Mouse (Mus musculus) neural tube, embryonic 12.5 days (tissue): ENCODE measurements around the gene Art4. TPM values are rescaled to one million over a fixed set of nuclear protein-coding genes. Genes with fewer than 3 reads are reported as not detected.

Experiments
- ATAC-seq: fragments of 200-750 bp; cut with Nextera tagmentation; 2 replicates; pipeline ENCODE4 v1.8.0; 2017; ENCODE audit warnings: low read depth, mild to moderate bottlenecking, moderate TSS enrichment, moderate library complexity; ENCODE audit not compliant: low FRiP score
- H3K27ac ChIP-seq: fragments of 300-500 bp; sonication (generic); 2 replicates; pipeline ENCODE4 v1.5.1; 2016
- H3K27me3 ChIP-seq: fragments of 300-500 bp; sonication (generic); replicated peaks from 2 replicates; pipeline ENCODE4 v1.6.1; 2016; ENCODE audit warnings: mild to moderate bottlenecking
- H3K36me3 ChIP-seq: fragments of 300-500 bp; sonication (generic); 2 replicates; pipeline ENCODE4 v1.6.1; 2016; ENCODE audit warnings: mild to moderate bottlenecking
- H3K4me1 ChIP-seq: fragments of 300-500 bp; sonication (generic); 2 replicates; pipeline ENCODE4 v1.6.1; 2016
- H3K4me2 ChIP-seq: fragments of 300-500 bp; sonication (generic); replicated peaks from 2 replicates; pipeline ENCODE4 v1.6.1; 2016; ENCODE audit warnings: mild to moderate bottlenecking
- H3K4me3 ChIP-seq: fragments of 300-500 bp; sonication (generic); 2 replicates; pipeline ENCODE4 v1.5.1; 2016
- H3K9ac ChIP-seq: fragments of 300-500 bp; sonication (generic); 2 replicates; pipeline ENCODE4 v1.6.1; 2016; ENCODE audit warnings: mild to moderate bottlenecking
- H3K9me3 ChIP-seq: fragments of 300-500 bp; sonication (generic); 2 replicates; pipeline ENCODE4 v1.6.1; 2016; ENCODE audit warnings: mild to moderate bottlenecking
- WGBS: fragments of 180-500 bp; shearing (Covaris S2); methylation state at CpG from one replicate; pipeline ENCODE4 v1.1.7; 2016; 5-methylcytosine and 5-hydroxymethylcytosine counted together
- microRNA-seq: library from miRNA; unstranded; fragments of <30 nt; microRNA quantifications from one replicate; pipeline ENCODE4, GENCODE M21; 2017
- polyA plus RNA-seq: library from polyadenylated mRNA; unstranded; fragments of >200 nt; fragmentation: Nextera tagmentation; extraction: Ambion mirVana; gene quantifications from 2 replicates; pipeline ENCODE4 v1.2.1, GENCODE M21; 2016

Art4 gene
- polyA plus RNA-seq, 1 experiment from 2014 or later, result 0.51 TPM

- Histone ChIP-seq H3K4me2 (peak overlapping the region; percentile 74), H3K27ac (0 out of 2 replicates have a peak overlapping the region, but pooled peaks have one; percentile 33), H3K27me3 (no peaks in the 10 kb centered on the region), H3K4me3 (peak overlapping the region; percentile 68; the same call in 1 of the 2 replicates), H3K9me3 (no peaks in the 10 kb centered on the region), H3K4me1 (peaks cover 22% of the 10 kb centered on the region), H3K36me3 (no peaks in the 10 kb centered on the region), H3K9ac (no peak overlapping the region)
- WGBS, result 40% methylated on average over 9 of the region's 9 CpGs
- no peak for ATAC-seq
Measured at GRCm38 (mm10) chr6:136804705-136805408, 52.7 kb downstream of the Art4 start.

- Histone ChIP-seq H3K27me3 (no peaks in the 10 kb centered on the region), H3K4me1 (peaks cover 18% of the 10 kb centered on the region), H3K9ac (peak within 1 kb of the TSS; percentile 80), H3K4me3 (peak within 1 kb of the TSS; percentile 68), H3K27ac (peak within 1 kb of the TSS; percentile 99), H3K4me2 (peak within 1 kb of the TSS; percentile 74), H3K9me3 (no peaks in the 10 kb centered on the region), H3K36me3 (no peaks in the 10 kb centered on the region)
- WGBS, result under 1% methylated on average over 50 of the region's 50 CpGs
- ATAC-seq, result peak; percentile 77
Measured at GRCm38 (mm10) chr6:136803739-136804633, 53.5 kb downstream of the Art4 start, which contains the start of gene Hist4h4. TSS of gene Hist4h4 (minus strand) at chr6:136804415.

GRCm38 (mm10) chr6:136803093-136803738 lies 54.3 kb downstream of the Art4 start:
- 27% methylated on average over 12 of the region's 12 CpGs for WGBS
- ATAC-seq, result no peak
- Histone ChIP-seq H3K4me2 (peak overlapping the region; percentile 74), H3K4me3 (peak overlapping the region; percentile 68), H3K27ac (peak overlapping the region; percentile 34; the same call in 1 of the 2 replicates), H3K36me3 (no peaks in the 10 kb centered on the region), H3K27me3 (no peaks in the 10 kb centered on the region), H3K9ac (peak overlapping the region; percentile 80), H3K9me3 (no peaks in the 10 kb centered on the region), H3K4me1 (peaks cover 13% of the 10 kb centered on the region; the same call in 1 of the 2 replicates)

- Histone ChIP-seq H3K4me3 (no peak overlapping the region), H3K27me3 (no peaks in the 10 kb centered on the region), H3K4me1 (peaks cover 13% of the 10 kb centered on the region; the same call in 1 of the 2 replicates), H3K4me2 (no peak overlapping the region), H3K27ac (no peak overlapping the region), H3K36me3 (no peaks in the 10 kb centered on the region), H3K9me3 (no peaks in the 10 kb centered on the region), H3K9ac (no peak overlapping the region)
- WGBS, result 85% methylated on average over 6 of the region's 6 CpGs
- no peak for ATAC-seq
Measured at GRCm38 (mm10) chr6:136801274-136801673, 56.3 kb downstream of the Art4 start.

GRCm38 (mm10) chr6:136800710-136801109 lies 56.8 kb downstream of the Art4 start:
- no peak overlapping the region for H3K9ac ChIP-seq

More at GRCm38 (mm10) chr6:136800710-136801109, 56.8 kb downstream of the Art4 start:
- Histone ChIP-seq H3K9me3 (no peaks in the 10 kb centered on the region), H3K4me3 (no peak overlapping the region), H3K4me2 (no peak overlapping the region), H3K36me3 (no peaks in the 10 kb centered on the region), H3K27ac (no peak overlapping the region), H3K27me3 (no peaks in the 10 kb centered on the region), H3K4me1 (peaks cover 13% of the 10 kb centered on the region; the same call in 1 of the 2 replicates)
- no peak for ATAC-seq
- 94% methylated on average over 8 of the region's 8 CpGs for WGBS

Small RNA genes lying within 50 kb of the gene (microRNA-seq; reads per million reads assigned to microRNA genes)
- not detected for gene Gm44364

Other genes starting within 250 kb of the Art4 start
- gene Plbd1, start 195.8 kb downstream of the Art4 start, polyA plus RNA-seq, result 1.3 and 2.0 TPM in 2 replicates
- gene Gucy2c, start 76.0 kb downstream of the Art4 start, polyA plus RNA-seq, result 0.20 and 0.41 TPM in 2 replicates
- 0.45 and 0.67 TPM in 2 replicates for gene Hist4h4, start 53.3 kb downstream of the Art4 start, polyA plus RNA-seq
- gene H2afj, start 49.5 kb downstream of the Art4 start, polyA plus RNA-seq, result 123 and 127 TPM in 2 replicates
- 1.1 and 3.7 TPM in 2 replicates for gene BC049715, start 30.1 kb downstream of the Art4 start, polyA plus RNA-seq
- gene Wbp11, start 29.5 kb downstream of the Art4 start, polyA plus RNA-seq, result 113 and 115 TPM in 2 replicates
- 0.29 and 1.5 TPM in 2 replicates for gene Smco3, start 22.3 kb downstream of the Art4 start, polyA plus RNA-seq
- 8.8 and 13.0 TPM in 2 replicates for gene Mgp, start 18.1 kb upstream of the Art4 start, polyA plus RNA-seq
- gene Erp27, start 64.4 kb upstream of the Art4 start, polyA plus RNA-seq, result not detected in 2 replicates
- not detected in 2 replicates for gene Pde6h, start 66.1 kb upstream of the Art4 start, polyA plus RNA-seq
- gene Arhgdib, start 84.2 kb upstream of the Art4 start, polyA plus RNA-seq, result 21.6 and 22.7 TPM in 2 replicates